Mouse (Mus musculus): Measurements from ENCODE around the gene Psmc3.

GRCm38 (mm10) chr2:91113334-91113733 is 59.5 kb downstream of the Psmc3 start:
- TF ChIP-seq CTCF (IDR thresholded peaks at IDR 0.05; ENCODE audit: low read depth) (no peak), EP300 (IDR thresholded peaks at IDR 0.05; ENCODE audit: low read depth) (no peak)
